Mouse (Mus musculus) forebrain, embryonic 13.5 days (tissue): ENCODE measurements at regions not wholly inside any gene's neighbourhood (a gene's known extent, or its start where the extent isn't known, plus 50 kb on each side); places are given as distances from the start of the nearest gene placed in this dataset.
A peak's percentile ranks its signal among the peaks of the same experiment; 100 is the strongest.

ENCODE experiments used
- ATAC-seq: fragments of 200-750 bp; cut with Nextera tagmentation; 2 replicates; pipeline ENCODE4 v1.8.0; 2017
- H3K27ac ChIP-seq: fragments of 300-500 bp; sonication (generic); 2 replicates; pipeline ENCODE4 v1.5.1; 2015; ENCODE audit warnings: inconsistent platforms, mild to moderate bottlenecking, moderate library complexity
- H3K27me3 ChIP-seq: fragments of 300-500 bp; sonication (generic); 2 replicates; pipeline ENCODE4 v1.6.1; 2015; ENCODE audit warnings: mild to moderate bottlenecking, inconsistent platforms
- H3K36me3 ChIP-seq: fragments of 300-500 bp; sonication (generic); 2 replicates; pipeline ENCODE4 v1.6.1; 2015; ENCODE audit warnings: mild to moderate bottlenecking, inconsistent platforms; ENCODE audit not compliant: poor library complexity, severe bottlenecking
- H3K4me1 ChIP-seq: fragments of 300-500 bp; sonication (generic); 2 replicates; pipeline ENCODE4 v1.6.1; 2015; ENCODE audit warnings: inconsistent platforms
- H3K4me2 ChIP-seq: fragments of 300-500 bp; sonication (generic); 2 replicates; pipeline ENCODE4 v1.6.1; 2015; ENCODE audit warnings: inconsistent platforms, mild to moderate bottlenecking, moderate library complexity
- H3K4me3 ChIP-seq: fragments of 300-500 bp; sonication (generic); 2 replicates; pipeline ENCODE4 v1.5.1; 2015; ENCODE audit warnings: mild to moderate bottlenecking, inconsistent platforms
- H3K9ac ChIP-seq: fragments of 300-500 bp; sonication (generic); 2 replicates; pipeline ENCODE4 v1.6.1; 2015; ENCODE audit warnings: mild to moderate bottlenecking, inconsistent platforms
- H3K9me3 ChIP-seq: fragments of 300-500 bp; sonication (generic); replicated peaks from 2 replicates; pipeline ENCODE4 v1.6.1; 2016; ENCODE audit warnings: inconsistent platforms
- WGBS: fragments of 180-500 bp; shearing (Covaris S2); methylation state at CpG from one replicate; pipeline ENCODE4 v1.1.7; 2015; 5-methylcytosine and 5-hydroxymethylcytosine counted together

DNA sequence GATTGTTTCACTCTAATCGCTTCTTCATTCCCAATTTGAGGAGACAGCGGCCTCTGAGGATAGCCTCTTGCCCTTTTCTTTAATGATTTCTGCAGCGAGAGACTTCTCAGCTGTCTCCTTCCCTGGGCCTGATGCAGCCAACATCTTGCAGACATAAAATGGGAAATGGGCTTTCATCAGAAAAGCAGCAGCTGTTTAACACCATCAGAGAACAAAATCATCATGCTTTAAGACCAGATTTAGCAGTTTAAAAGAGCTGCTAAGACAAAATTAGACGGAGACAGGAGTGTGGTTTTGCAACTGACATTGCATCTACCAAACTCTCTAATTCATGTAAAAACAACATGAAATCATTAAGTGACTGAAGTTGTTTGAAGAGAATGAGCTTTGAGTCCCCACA lies 431.2 kb upstream of the Gm10295 start:
- 93% methylated on average over 4 of the region's 4 CpGs for WGBS
- no peaks in the 10 kb centered on the region for H3K4me1 ChIP-seq
- H3K9me3 ChIP-seq, result no peaks in the 10 kb centered on the region
- H3K9ac ChIP-seq, result no peak overlapping the region
- no peak overlapping the region for H3K27ac ChIP-seq
- peaks cover 4% of the 10 kb centered on the region; the same call in 1 of the 2 replicates for H3K27me3 ChIP-seq
- ATAC-seq, result no peak
- H3K4me3 ChIP-seq, result no peak overlapping the region
- no peak overlapping the region for H3K4me2 ChIP-seq
- H3K36me3 ChIP-seq, result no peaks in the 10 kb centered on the region

DNA sequence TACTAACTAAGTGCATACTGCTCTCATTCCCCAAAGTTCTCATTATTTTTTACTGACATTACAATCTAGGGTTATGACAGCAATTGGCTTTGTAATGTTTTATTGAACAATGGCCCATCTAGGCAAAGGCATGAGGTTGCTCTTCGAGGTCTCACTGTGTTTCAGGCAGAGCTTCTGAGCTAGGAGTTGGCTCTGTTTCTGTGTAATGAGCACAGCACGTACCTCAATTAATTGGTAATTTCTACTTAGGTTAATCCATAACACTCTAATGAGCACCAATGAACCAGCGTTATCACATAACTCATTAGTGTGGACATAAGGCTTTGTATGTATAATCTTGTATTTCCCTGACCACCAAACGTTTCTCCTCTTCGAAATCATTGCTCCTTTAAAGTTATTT lies 398.6 kb upstream of the Gm10295 start:
- WGBS, result 38% methylated on average over 5 of the region's 5 CpGs
- no peak for ATAC-seq
- no peak overlapping the region for H3K27ac ChIP-seq
- no peaks in the 10 kb centered on the region for H3K4me1 ChIP-seq
- no peaks in the 10 kb centered on the region for H3K27me3 ChIP-seq
- H3K9ac ChIP-seq, result no peak overlapping the region
- no peak overlapping the region for H3K4me3 ChIP-seq
- H3K9me3 ChIP-seq, result no peaks in the 10 kb centered on the region
- no peak overlapping the region for H3K4me2 ChIP-seq
- H3K36me3 ChIP-seq, result no peaks in the 10 kb centered on the region

DNA sequence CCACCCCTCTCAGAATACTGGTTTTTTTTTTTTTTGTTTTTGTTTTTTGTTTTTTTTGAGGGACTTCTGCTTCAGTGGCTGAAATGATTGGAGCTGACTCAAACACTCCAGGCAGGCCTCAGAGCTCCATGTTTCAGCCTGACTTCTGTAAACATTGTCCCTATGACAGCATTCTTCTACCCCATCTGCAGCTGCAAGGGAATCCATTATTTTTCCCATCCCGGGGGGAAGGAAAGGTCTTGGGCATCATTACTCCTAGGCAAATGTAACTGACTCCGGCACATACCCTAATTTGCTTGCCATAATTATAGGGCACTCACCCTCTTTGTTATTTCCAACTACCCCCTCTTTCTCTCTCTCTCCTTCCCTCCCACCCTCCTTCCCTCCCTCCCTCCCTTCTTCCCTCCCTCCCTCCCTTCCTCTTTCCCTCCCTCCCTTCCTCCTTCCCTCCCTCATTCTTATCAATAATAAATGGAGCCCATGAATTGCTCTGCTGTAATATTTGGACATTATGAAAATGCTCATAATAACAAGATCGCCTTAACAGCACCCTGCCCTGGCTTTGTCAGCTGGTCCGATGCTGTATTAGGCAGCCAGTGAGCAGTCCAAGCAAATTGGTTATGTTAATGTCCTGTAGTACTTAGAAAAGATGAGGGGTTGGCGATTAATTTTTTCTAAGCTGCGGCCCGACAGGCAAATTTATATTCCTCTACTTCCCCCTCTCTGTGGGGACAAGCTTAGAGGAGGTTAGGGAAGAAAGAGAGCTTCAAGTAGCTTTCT lies 395.0 kb upstream of the Gm10295 start:
- 54% methylated on average over 7 of the region's 7 CpGs for WGBS
- H3K4me3 ChIP-seq, result no peak overlapping the region
- H3K36me3 ChIP-seq, result no peaks in the 10 kb centered on the region
- H3K9ac ChIP-seq, result no peak overlapping the region
- H3K27ac ChIP-seq, result 0 out of 2 replicates have a peak overlapping the region, but pooled peaks have one; percentile 25
- no peak overlapping the region for H3K4me2 ChIP-seq
- H3K27me3 ChIP-seq, result no peaks in the 10 kb centered on the region
- H3K9me3 ChIP-seq, result no peaks in the 10 kb centered on the region
- no peaks in the 10 kb centered on the region for H3K4me1 ChIP-seq
- ATAC-seq, result peak; percentile 66

DNA sequence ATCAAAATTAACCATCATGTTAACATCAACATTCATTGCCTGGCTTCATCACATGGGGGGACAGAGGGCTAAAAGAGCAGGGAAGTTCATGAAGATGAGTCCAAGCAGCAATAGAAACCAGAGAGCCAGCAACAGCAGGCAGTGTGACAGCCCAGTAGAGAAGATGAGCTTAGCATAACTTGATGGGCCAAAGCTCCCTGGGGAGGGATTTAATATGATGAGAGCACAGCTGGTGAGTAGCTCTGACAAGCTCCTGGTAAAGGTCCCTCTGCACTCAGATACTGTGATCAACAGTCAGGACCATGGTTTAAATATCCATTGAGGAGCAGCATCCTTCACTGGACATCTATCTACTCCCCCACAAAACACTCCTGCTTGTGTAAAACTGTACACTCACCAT lies 377.2 kb upstream of the Gm10295 start:
- H3K9ac ChIP-seq, result no peak overlapping the region
- ATAC-seq, result no peak
- no peaks in the 10 kb centered on the region for H3K9me3 ChIP-seq
- H3K27me3 ChIP-seq, result no peaks in the 10 kb centered on the region
- no peak overlapping the region for H3K4me3 ChIP-seq
- H3K4me1 ChIP-seq, result no peaks in the 10 kb centered on the region
- H3K27ac ChIP-seq, result no peak overlapping the region
- H3K4me2 ChIP-seq, result no peak overlapping the region
- H3K36me3 ChIP-seq, result no peaks in the 10 kb centered on the region

DNA sequence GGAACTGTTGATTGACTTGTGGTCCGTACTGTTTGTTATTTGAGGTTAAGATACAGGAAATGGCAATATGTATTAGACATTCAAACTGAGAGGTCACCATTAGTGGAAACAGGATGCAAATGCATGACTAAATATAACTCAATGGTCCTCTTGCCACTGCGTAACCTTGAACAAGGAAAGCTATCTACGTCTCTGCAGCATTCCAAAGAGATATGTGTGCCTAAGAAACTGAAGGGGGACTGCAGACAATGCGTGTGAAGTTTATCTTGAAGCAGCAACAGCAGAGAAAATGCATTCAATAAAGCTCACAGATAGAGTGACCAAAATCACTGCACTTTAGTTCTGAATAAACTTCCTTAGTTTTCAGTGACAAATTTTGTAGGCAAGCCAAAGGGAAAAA lies 356.9 kb upstream of the Gm10295 start:
- 90% methylated on average over 4 of the region's 4 CpGs for WGBS
- H3K4me1 ChIP-seq, result 0 out of 2 replicates have a peak, but pooled peaks cover 3% of the 10 kb centered on the region
- H3K4me3 ChIP-seq, result no peak overlapping the region
- no peak overlapping the region for H3K9ac ChIP-seq
- H3K27me3 ChIP-seq, result 0 out of 2 replicates have a peak, but pooled peaks cover 5% of the 10 kb centered on the region
- H3K9me3 ChIP-seq, result no peaks in the 10 kb centered on the region
- no peak for ATAC-seq
- no peaks in the 10 kb centered on the region for H3K36me3 ChIP-seq
- no peak overlapping the region for H3K27ac ChIP-seq
- no peak overlapping the region for H3K4me2 ChIP-seq

DNA sequence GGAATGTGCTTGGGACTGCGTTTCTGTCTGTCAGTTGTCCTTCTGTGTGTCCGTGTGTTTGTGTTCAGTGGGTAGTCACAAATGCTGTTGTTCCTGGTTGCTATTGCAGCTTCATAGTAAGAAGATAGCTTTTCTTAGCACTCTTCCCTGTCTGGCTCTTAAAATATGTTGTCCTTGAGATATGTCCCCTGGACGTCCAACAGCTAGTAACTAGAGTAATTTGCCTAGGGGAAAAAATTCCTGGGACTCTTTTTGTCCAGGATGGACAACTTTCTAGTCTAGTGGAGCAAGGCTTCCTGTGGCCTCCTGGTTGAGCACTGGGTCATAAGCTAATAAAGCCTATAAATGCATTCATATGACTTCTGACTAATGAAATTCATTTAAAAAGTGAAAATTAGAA lies 354.9 kb upstream of the Gm10295 start:
- H3K4me1 ChIP-seq, result 0 out of 2 replicates have a peak, but pooled peaks cover 3% of the 10 kb centered on the region
- no peaks in the 10 kb centered on the region for H3K36me3 ChIP-seq
- H3K4me3 ChIP-seq, result no peak overlapping the region
- WGBS, result 47% methylated on average over 3 of the region's 3 CpGs
- no peak for ATAC-seq
- H3K27ac ChIP-seq, result no peak overlapping the region
- H3K9ac ChIP-seq, result no peak overlapping the region
- H3K27me3 ChIP-seq, result 0 out of 2 replicates have a peak, but pooled peaks cover 5% of the 10 kb centered on the region
- peak overlapping the region; percentile 82 for H3K4me2 ChIP-seq
- no peaks in the 10 kb centered on the region for H3K9me3 ChIP-seq

DNA sequence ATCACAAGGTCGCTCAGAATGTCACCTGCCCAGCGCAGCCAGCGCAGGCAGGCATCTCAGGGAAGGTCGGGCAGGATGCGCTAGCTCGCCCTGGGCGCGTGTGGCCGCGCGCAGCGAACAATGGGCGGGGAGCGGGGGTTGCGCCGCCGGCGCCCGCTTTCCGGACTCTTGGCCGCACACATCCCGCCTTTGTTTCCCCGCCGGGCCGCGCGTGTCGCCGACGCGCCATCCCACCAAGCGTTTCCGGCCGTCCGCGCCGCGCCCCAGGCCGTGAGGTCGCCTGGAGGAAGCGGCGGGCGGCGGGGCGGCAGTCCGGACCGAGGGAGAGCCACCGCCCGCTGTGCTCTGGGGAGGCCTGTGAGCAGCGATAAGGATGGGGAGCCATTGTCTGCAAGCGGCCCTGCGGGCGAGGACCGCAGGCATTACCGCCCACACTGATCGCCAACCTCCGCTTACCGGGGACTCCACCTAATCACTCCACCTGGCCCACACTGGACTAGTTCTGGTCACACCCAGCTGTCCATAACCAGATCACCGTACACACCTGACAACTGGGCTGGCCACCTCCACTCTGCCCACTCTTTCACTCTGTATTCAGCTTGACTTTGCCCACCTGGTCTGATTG lies 354.3 kb upstream of the Gm10295 start:
- H3K27me3 ChIP-seq, result 0 out of 2 replicates have a peak, but pooled peaks cover 5% of the 10 kb centered on the region
- H3K9ac ChIP-seq, result peak overlapping the region; percentile 85
- no peaks in the 10 kb centered on the region for H3K9me3 ChIP-seq
- 0 out of 2 replicates have a peak overlapping the region, but pooled peaks have one; percentile 15 for H3K27ac ChIP-seq
- WGBS, result under 1% methylated on average over 53 of the region's 59 CpGs
- H3K36me3 ChIP-seq, result no peaks in the 10 kb centered on the region
- H3K4me1 ChIP-seq, result 0 out of 2 replicates have a peak, but pooled peaks cover 3% of the 10 kb centered on the region
- peak overlapping the region; percentile 82 for H3K4me2 ChIP-seq
- peak overlapping the region; percentile 60 for H3K4me3 ChIP-seq
- peak; percentile 89 for ATAC-seq

DNA sequence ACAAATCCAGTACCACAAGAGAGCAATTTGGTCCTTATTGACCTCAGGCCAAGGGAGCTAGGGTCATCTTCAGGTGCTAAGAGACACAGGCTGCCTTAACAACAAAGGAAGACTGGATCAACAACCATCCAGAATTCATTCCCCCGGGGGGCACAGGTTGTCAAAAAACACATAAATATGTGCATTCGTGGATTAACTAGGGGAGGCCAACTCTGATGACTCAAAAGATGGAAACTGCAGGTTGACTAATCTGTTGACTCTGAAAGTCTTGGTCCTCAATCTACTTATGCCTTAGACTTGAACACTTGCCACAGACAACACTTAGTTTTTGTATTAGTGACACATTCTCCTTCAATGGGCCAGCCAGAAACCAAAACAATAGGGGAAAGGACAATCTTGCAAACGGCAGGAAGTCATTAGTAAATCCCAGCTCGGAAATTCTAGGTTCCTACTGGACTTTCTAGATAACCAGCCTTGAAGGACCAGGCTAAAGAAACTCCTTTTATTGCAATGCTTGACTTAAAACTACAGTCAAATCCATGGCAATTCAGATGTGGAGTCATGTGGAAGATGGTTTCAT lies 353.5 kb upstream of the Gm10295 start:
- Histone ChIP-seq H3K27ac (no peak overlapping the region), H3K4me2 (peak overlapping the region; percentile 82), H3K36me3 (no peaks in the 10 kb centered on the region), H3K4me3 (peak overlapping the region; percentile 60), H3K9ac (no peak overlapping the region), H3K4me1 (0 out of 2 replicates have a peak, but pooled peaks cover 3% of the 10 kb centered on the region), H3K9me3 (no peaks in the 10 kb centered on the region), H3K27me3 (0 out of 2 replicates have a peak, but pooled peaks cover 5% of the 10 kb centered on the region)
- whole genome bisulfite sequencing, result 58% methylated on average over 4 of the region's 4 CpGs
- no peak; the same call in 1 of the 2 replicates for ATAC-seq
